Mouse (Mus musculus): Measurements from ENCODE around the gene Ddx10. TPM values are rescaled to one million over a fixed set of nuclear protein-coding genes. Genes with fewer than 3 reads are reported as not detected.

The Ddx10 gene
- polyA plus RNA-seq, 2 experiments: 14.3 to 26.9 TPM

DNA sequence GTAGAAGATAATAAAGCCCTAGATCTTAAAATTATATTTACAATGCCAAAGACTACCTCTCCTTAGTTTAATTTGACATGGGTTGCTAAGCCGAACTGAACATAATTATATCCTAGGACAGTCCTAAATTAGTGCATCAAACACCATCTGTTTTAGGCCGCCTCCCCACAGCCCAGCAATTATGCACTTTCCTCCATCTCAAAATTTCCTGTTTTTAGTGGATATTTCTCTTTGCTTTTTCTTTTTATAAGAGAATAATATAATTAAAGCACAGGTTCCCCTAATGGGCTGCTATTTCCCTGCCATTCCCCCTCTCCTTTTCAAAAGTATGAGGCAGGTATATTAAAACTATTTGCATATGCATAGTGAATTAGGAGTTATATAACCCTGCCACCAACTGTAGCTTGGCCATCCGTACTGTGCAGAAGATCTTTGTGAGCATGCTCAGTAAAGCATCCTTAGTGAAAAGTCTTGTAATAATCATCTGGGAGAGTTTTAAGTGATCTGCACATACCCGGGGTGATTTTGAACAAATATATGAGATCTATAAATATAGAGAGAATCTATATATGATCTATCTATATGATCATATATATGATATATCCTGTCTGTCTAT is 8.9 kb upstream of the Ddx10 start:
- H3K4me2 ChIP-seq (replicated peaks; ENCODE audit: low read depth, low read length, severe bottlenecking): no peak overlapping the region
- no peak for TF ChIP-seq POLR2A (IDR thresholded peaks at IDR 0.05; ENCODE audit: borderline replicate concordance, extremely low read depth, insufficient read depth, insufficient read length)
- no peak overlapping the region for H3K4me3 ChIP-seq (replicated peaks; ENCODE audit: low read length)
- 65% methylated on average over 4 of the region's 4 CpGs for WGBS
- no peak overlapping the region for H3K9ac ChIP-seq (ENCODE audit: low read depth, low read length, severe bottlenecking)
- no peaks in the 10 kb centered on the region for H3K36me3 ChIP-seq (ENCODE audit: control insufficient read depth, insufficient read depth, low read length)
- no peaks in the 10 kb centered on the region for H3K4me1 ChIP-seq (ENCODE audit: control insufficient read depth, insufficient read depth, low read length)
- DNase-seq (ENCODE audit: low spot score): no peak
- no peak overlapping the region for H3K27ac ChIP-seq (replicated peaks; ENCODE audit: low read depth, low read length)
- H3K27me3 ChIP-seq (ENCODE audit: control insufficient read depth, insufficient read depth, low read length): no peaks in the 10 kb centered on the region
- no peak for ATAC-seq (ENCODE audit: low FRiP score, low read depth)
- no peaks in the 10 kb centered on the region for H3K9me3 ChIP-seq (ENCODE audit: control insufficient read depth, low read length)

DNA sequence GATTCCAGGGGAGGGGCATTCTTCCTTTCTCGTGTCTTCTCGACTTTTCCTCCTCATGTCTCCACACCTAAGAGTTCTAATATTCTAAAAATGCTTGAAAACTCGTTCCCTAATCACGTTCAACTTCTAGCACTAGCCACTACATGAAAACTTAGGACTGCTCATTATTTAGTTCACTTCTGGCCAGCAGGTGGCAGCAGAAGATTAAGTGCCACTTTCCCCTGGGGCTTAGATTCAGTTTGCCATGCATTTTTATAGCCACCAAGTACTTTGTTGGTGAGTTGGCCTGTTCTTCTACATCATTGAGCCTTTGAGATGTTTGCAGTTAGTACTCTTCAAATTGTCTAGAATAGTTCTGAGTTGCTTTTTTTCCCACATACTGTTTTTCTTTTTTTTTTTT is 6.5 kb upstream of the Ddx10 start:
- WGBS: 8% methylated on average over 4 of the region's 4 CpGs
- H3K36me3 ChIP-seq (ENCODE audit: control insufficient read depth, insufficient read depth, low read length): no peaks in the 10 kb centered on the region
- no peak overlapping the region for H3K4me2 ChIP-seq (replicated peaks; ENCODE audit: low read depth, low read length, severe bottlenecking)
- H3K4me1 ChIP-seq (ENCODE audit: control insufficient read depth, insufficient read depth, low read length): no peaks in the 10 kb centered on the region
- no peaks in the 10 kb centered on the region for H3K27me3 ChIP-seq (ENCODE audit: control insufficient read depth, insufficient read depth, low read length)
- no peak overlapping the region for H3K4me3 ChIP-seq (replicated peaks; ENCODE audit: low read length)
- no peak overlapping the region for H3K9ac ChIP-seq (ENCODE audit: low read depth, low read length, severe bottlenecking)
- ATAC-seq (ENCODE audit: low FRiP score, low read depth) (no peak; the same call in 1 of the 2 replicates), DNase-seq (ENCODE audit: low spot score) (peak; percentile 80)
- no peak for TF ChIP-seq POLR2A (IDR thresholded peaks at IDR 0.05; ENCODE audit: borderline replicate concordance, extremely low read depth, insufficient read depth, insufficient read length)
- no peak overlapping the region for H3K27ac ChIP-seq (replicated peaks; ENCODE audit: low read depth, low read length)
- no peaks in the 10 kb centered on the region for H3K9me3 ChIP-seq (ENCODE audit: control insufficient read depth, low read length)

DNA sequence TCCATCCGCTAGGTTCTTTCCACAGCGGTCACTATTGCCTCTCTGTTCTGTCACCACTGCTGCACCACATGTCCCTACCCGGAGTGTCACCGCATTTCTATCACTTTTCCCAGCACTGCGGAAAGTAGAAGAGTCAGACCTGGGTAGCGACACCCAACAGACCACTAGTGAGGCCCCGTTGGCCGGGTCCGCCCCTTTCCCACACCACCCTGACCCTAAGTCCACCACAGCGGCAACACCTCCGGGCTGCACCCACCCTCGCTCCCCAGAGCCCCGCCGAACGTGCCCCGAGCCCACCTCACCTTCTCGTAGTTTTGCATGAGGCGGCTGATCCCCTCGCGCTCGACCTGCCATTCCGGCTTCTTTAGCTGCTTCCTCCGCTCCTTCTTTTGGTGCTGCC is 337 bp downstream of the Ddx10 start:
- ATAC-seq (ENCODE audit: low FRiP score, low read depth): peak; percentile 6; the same call in 1 of the 2 replicates
- Histone ChIP-seq H3K4me1 (ENCODE audit: control insufficient read depth, insufficient read depth, low read length) (peaks cover 9% of the 10 kb centered on the region), H3K4me2 (replicated peaks; ENCODE audit: low read depth, low read length, severe bottlenecking) (peak overlapping the region; percentile 95), H3K9ac (ENCODE audit: low read depth, low read length, severe bottlenecking) (peak overlapping the region; percentile 75), H3K27ac (replicated peaks; ENCODE audit: low read depth, low read length) (no peak overlapping the region; the same call in 1 of the 2 replicates), H3K9me3 (ENCODE audit: control insufficient read depth, low read length) (no peaks in the 10 kb centered on the region), H3K4me3 (replicated peaks; ENCODE audit: low read length) (peak overlapping the region; percentile 83), H3K36me3 (ENCODE audit: control insufficient read depth, insufficient read depth, low read length) (no peaks in the 10 kb centered on the region), H3K27me3 (ENCODE audit: control insufficient read depth, insufficient read depth, low read length) (no peaks in the 10 kb centered on the region)
- under 1% methylated on average over 23 of the region's 23 CpGs for whole genome bisulfite sequencing
- no peak for TF ChIP-seq POLR2A (IDR thresholded peaks at IDR 0.05; ENCODE audit: borderline replicate concordance, extremely low read depth, insufficient read depth, insufficient read length)
- DNase-seq (ENCODE audit: low spot score): no peak

DNA sequence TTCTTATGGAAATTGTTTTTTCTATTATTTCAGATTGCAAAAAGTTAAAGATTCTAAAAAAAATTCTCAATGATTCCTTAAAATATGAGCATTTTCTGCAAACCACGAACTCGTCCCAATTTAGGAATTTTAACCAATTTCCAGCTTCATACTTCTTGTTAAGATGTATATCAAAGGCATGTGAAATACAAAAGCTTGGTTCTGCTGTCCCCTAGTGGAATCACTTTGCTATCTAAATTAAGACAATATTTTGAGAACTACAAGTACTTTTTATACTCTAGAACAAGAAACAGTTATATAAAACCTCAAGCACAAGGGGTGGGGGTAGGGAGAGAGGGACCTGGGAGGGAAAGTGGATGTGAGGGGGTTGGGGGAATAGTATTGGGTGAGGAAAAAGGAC is 29.7 kb downstream of the Ddx10 start:
- WGBS: 78% methylated on average over 2 of the region's 2 CpGs
- no peak for ATAC-seq (ENCODE audit: low FRiP score, low read depth)
- no peaks in the 10 kb centered on the region for H3K27me3 ChIP-seq (ENCODE audit: control insufficient read depth, insufficient read depth, low read length)
- H3K4me3 ChIP-seq (replicated peaks; ENCODE audit: low read length): no peak overlapping the region
- peaks cover 8% of the 10 kb centered on the region; the same call in 1 of the 2 replicates for H3K36me3 ChIP-seq (ENCODE audit: control insufficient read depth, insufficient read depth, low read length)
- H3K27ac ChIP-seq (replicated peaks; ENCODE audit: low read depth, low read length): no peak overlapping the region
- H3K4me1 ChIP-seq (ENCODE audit: control insufficient read depth, insufficient read depth, low read length): no peaks in the 10 kb centered on the region
- no peak overlapping the region for H3K9ac ChIP-seq (ENCODE audit: low read depth, low read length, severe bottlenecking)
- TF ChIP-seq POLR2A (IDR thresholded peaks at IDR 0.05; ENCODE audit: borderline replicate concordance, extremely low read depth, insufficient read depth, insufficient read length): no peak
- no peak overlapping the region for H3K4me2 ChIP-seq (replicated peaks; ENCODE audit: low read depth, low read length, severe bottlenecking)
- DNase-seq (ENCODE audit: low spot score): peak; percentile 22
- no peaks in the 10 kb centered on the region for H3K9me3 ChIP-seq (ENCODE audit: control insufficient read depth, low read length)

DNA sequence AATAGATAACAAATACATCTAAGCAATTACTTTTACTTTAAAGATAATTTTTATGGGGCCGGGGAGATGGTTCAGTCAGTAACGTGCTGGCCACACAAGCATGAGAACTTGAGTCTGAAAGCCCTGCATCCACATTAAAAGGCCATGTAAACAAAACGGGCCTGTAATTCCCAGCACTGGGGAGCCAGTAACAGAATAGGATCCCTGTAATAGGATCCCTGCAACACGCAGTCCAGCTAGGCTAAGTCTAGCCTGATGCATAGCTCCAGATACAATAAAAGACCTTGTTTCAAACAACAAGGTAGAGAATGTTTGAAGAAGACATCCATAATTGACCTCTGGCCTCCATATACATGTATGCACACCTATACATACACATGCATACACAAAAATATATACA is 39.6 kb downstream of the Ddx10 start:
- no peaks in the 10 kb centered on the region for H3K9me3 ChIP-seq (ENCODE audit: control insufficient read depth, low read length)
- H3K4me2 ChIP-seq (replicated peaks; ENCODE audit: low read depth, low read length, severe bottlenecking): no peak overlapping the region
- WGBS: 52% methylated on average over 4 of the region's 4 CpGs
- DNase-seq (ENCODE audit: low spot score) (no peak), ATAC-seq (ENCODE audit: low FRiP score, low read depth) (no peak)
- H3K27me3 ChIP-seq (ENCODE audit: control insufficient read depth, insufficient read depth, low read length): no peaks in the 10 kb centered on the region
- no peaks in the 10 kb centered on the region for H3K4me1 ChIP-seq (ENCODE audit: control insufficient read depth, insufficient read depth, low read length)
- H3K36me3 ChIP-seq (ENCODE audit: control insufficient read depth, insufficient read depth, low read length): peaks cover 14% of the 10 kb centered on the region
- H3K9ac ChIP-seq (ENCODE audit: low read depth, low read length, severe bottlenecking): no peak overlapping the region
- H3K4me3 ChIP-seq (replicated peaks; ENCODE audit: low read length): no peak overlapping the region
- no peak for TF ChIP-seq POLR2A (IDR thresholded peaks at IDR 0.05; ENCODE audit: borderline replicate concordance, extremely low read depth, insufficient read depth, insufficient read length)
- no peak overlapping the region for H3K27ac ChIP-seq (replicated peaks; ENCODE audit: low read depth, low read length)

Data from limb, embryonic 14.5 days (tissue).